Mouse (Mus musculus) C2C12 (cell line): Measurements from ENCODE around the gene Sdc3.

Experiments used
- CTCF ChIP-seq: IDR thresholded peaks from one replicate; pipeline ENCODE4 v1.5.1; 2011; ENCODE audit not compliant: control insufficient read depth, insufficient read depth, insufficient read length
- MAX ChIP-seq: IDR thresholded peaks from one replicate; pipeline ENCODE4 v1.6.1; 2011; ENCODE audit warnings: mild to moderate bottlenecking, control low read depth
- MYOD1 ChIP-seq: IDR thresholded peaks from one replicate; pipeline ENCODE4 v1.6.1; 2011; ENCODE audit warnings: low read depth; ENCODE audit not compliant: control insufficient read depth, insufficient read length
- MYOG ChIP-seq: IDR thresholded peaks from one replicate; pipeline ENCODE4 v1.6.1; 2011; ENCODE audit not compliant: control insufficient read depth, insufficient read length; ENCODE audit errors: extremely low read depth
- USF1 ChIP-seq: IDR thresholded peaks from one replicate; pipeline ENCODE4 v1.6.1; 2011; ENCODE audit warnings: low read depth, mild to moderate bottlenecking, control low read depth, moderate library complexity

- TF ChIP-seq CTCF (no peak), USF1 (no peak), MAX (no peak), MYOD1 (no peak), MYOG (no peak)
Measured at GRCm38 (mm10) chr4:130779037-130779436, 13.3 kb upstream of the Sdc3 start.
